Mouse (Mus musculus) G1E-ER4 (cell line): ENCODE measurements around the gene Sh3bp5. TPM values are rescaled to one million over a fixed set of nuclear protein-coding genes. Genes with fewer than 3 reads are reported as not detected.

ENCODE experiments used
- GATA1 ChIP-seq: IDR thresholded peaks from one replicate; pipeline ENCODE4 v1.8.0; 2012; ENCODE audit warnings: low read length, inconsistent platforms
- polyA plus RNA-seq: library from polyadenylated mRNA; stranded (reverse); fragments of >175 nt; gene quantifications from 2 replicates; pipeline ENCODE4 v1.2.3, GENCODE M21; 2012

Sh3bp5 gene
- polyA plus RNA-seq, 1 experiment, result 0.15 TPM

- no peak for TF ChIP-seq GATA1
Measured at GRCm38 (mm10) chr14:31365350-31365749, 70.5 kb downstream of the Sh3bp5 start.

GRCm38 (mm10) chr14:31364589-31364988 lies 71.3 kb downstream of the Sh3bp5 start:
- TF ChIP-seq GATA1, result peak; percentile 32

DNA sequence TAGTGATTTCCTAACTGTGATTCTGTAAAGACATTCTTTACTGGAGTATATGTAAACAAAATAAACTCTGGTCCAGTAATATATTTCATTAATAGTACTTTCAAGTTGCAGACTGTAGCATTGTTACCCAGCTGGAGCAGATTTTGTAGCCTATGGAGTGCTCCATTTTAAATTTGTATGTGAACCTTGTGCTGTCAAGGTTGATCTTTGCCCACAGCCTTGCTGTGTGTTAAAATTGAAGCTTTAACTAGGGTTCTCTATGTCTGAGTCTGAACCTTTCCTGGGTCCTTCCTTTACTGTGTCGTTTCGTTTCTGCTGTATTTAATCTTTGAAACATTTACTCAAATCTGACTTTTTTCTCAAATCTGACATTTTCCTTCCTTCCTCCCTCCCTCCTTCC lies 73.6 kb downstream of the Sh3bp5 start:
- TF ChIP-seq GATA1, result no peak

DNA sequence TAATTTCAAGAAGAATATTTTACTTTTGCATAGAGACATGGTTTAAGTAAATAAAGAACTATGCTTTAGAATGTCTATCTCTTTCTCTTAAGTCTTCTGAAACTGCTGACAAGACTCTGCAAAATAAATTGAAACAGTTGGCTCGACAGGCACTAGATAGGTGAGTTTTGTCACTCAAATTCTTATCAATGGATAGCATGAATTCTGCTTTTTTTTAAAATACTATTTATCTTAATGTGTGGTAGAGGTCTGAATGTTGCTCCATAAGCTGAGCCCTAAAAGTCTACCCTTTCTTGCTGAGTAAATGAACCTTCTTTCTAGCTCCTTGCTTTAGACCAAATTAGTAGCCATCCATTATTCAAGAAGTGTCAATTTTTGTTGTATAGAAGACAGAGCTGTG lies 90.5 kb downstream of the Sh3bp5 start:
- TF ChIP-seq GATA1, result no peak

- no peak for TF ChIP-seq GATA1
Measured at GRCm38 (mm10) chr14:31343241-31343640, 92.6 kb downstream of the Sh3bp5 start.

- TF ChIP-seq GATA1, result no peak
Measured at GRCm38 (mm10) chr14:31337947-31338346, 97.9 kb downstream of the Sh3bp5 start.

- TF ChIP-seq GATA1, result no peak
Measured at GRCm38 (mm10) chr14:31337406-31337805, 98.5 kb downstream of the Sh3bp5 start.

DNA sequence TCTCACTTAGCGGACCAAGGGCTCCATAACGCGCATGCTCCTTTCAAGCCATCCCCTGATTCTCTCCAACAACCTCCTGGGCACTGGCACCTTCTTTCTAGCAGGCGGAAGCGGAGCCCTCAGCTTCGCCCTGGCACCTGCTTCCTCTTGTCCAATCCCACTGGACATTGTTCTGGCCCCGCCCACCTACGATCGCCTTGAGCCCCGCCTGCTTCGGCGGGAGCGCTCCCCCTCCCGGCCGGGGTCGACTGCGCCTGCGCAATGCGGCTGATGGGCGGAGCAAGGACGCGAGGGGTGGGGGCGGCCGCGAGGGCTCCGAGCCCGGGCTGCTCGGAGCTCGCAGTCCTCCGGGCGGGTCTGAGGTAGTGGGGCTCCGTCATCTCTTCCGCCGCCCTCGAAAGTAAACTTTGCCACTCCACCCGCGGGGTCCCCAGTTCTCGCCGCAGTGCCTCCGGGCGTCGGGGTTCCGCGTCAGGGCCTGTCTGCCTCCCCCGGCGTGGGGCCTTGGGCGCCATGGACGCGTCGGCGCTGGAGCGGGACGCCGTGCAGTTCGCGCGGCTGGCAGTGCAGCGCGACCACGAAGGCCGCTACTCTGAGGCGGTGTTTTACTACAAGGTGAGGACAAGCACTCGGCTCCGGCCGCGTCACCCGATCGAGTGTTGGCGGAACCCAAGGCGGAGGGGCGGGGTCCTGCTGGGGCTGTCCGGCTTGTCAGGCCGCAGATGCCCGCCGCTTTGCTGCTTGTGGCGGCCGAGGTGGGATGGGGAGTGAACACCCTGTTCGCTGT lies 99.3 kb downstream of the Sh3bp5 start, which contains the start of gene Capn7:
Capn7 (plus strand) TSS at position 270 of the 787 bp plus-strand sequence.
- no peak for TF ChIP-seq GATA1

DNA sequence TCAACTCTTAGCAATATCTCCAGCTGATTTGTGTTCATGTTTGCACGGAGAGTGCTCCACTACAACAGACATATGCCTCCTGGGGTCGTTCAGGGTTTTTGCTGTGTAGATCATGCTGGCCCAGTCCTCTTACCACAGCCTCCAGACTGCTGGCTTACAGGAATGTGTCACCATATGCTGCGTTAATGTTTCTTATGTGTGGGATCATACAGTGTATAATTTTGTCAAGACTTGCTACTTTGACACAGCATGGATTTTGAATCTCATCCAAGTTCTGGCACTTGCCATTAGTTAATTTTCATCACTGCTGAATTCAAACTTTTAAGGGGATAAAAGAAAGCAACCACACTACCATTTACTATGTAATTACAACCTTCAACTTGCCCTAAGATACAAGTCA lies 100.1 kb downstream of the Sh3bp5 start:
- TF ChIP-seq GATA1, result no peak

DNA sequence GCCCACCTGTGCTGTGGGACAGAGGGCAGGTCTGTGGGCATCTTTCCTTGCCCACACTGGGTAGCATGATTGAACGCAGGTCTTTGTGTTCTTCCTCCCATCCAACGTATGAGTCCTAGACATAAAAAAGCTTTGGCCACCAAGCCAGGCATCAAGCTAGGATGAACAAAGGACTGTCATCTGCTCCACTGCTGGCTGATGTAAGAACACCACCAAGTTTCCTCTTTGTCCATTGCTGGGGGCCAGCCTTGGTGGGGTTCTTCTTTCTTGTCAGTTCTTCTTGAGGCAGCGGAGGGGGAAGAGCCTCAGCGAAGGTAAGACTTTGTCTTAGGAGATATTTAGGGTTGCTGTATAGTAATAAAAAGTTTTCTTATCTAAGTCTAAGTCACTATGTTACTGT lies 104.9 kb downstream of the Sh3bp5 start:
- no peak for TF ChIP-seq GATA1

- no peak for TF ChIP-seq GATA1
Measured at GRCm38 (mm10) chr14:31329741-31330140, 106.1 kb downstream of the Sh3bp5 start.

DNA sequence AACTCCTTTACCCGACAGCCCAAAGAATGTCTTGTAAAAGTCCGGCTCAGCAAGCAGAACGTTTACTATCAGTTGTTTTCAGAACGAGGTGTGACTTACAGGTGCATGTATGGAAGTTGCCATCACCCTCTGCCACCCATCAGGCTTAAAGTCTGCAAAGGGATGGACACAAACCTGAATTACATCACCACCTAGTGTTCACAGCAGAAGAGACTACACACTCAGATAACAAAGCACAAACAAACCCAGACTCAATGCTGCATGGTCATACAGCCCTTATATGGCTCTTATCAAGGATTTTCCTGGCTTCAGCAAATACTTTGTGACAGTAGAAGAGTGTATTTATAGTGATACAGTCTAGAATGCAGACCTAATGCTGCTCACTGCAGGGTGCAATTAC lies 108.2 kb downstream of the Sh3bp5 start:
- no peak for TF ChIP-seq GATA1

- TF ChIP-seq GATA1, result no peak
Measured at GRCm38 (mm10) chr14:31327196-31327595, 108.7 kb downstream of the Sh3bp5 start.

GRCm38 (mm10) chr14:31326770-31327169 lies 109.1 kb downstream of the Sh3bp5 start:
- no peak for TF ChIP-seq GATA1

- TF ChIP-seq GATA1, result no peak
Measured at GRCm38 (mm10) chr14:31325551-31325950, 110.3 kb downstream of the Sh3bp5 start.

DNA sequence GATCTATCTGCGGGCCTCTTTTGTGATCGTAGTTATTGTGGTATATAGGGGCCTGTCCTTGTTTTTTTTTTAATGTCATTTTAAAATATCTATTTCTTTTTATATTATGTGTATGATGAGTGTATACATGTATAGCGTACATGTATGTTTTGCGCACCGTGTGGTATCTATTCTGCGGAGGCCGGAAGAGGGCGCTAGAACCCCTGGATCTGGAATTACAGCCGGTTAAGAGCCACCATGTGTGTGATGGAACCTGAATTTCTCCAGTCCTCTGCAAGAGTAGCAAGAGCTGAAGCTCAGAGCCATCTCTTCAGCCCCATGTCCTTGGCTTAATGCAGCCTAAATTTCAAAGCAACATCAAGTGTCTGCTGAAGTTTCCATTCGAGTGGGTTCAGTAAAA lies 111.0 kb downstream of the Sh3bp5 start:
- no peak for TF ChIP-seq GATA1
